Mouse (Mus musculus) gastrocnemius, postnatal 36 days (tissue): Measurements from ENCODE around the gene Ficd. TPM values are rescaled to one million over a fixed set of nuclear protein-coding genes. Genes with fewer than 3 reads are reported as not detected.
"Not testable (repeated sequence)": the region's sequence is repeated elsewhere in the genome, so short reads cannot be mapped to it uniquely, and the experiment has no call there.

Experiments used
- DNase-seq, 2 experiments: peaks; one replicate each; pipeline ENCODE4 v3.0.0; 2022
- intact Hi-C: fragments of 180-260 bp; cut with DNase I; formaldehyde crosslinking; loops from one replicate; pipeline ENCODE4 v1.15.1; 2025
- total RNA-seq, 2 experiments: library from RNA; stranded (reverse); gene quantifications; 2 replicates each; pipeline ENCODE4 v1.2.3; 2021

Ficd gene
- total RNA-seq, 2 experiments from 2014 or later: 5.1 to 6.4 TPM

GRCm38 (mm10) chr5:113771213-113772162 lies 35.9 kb downstream of the Ficd start:
- DNase-seq: peak; percentile 72 to 85
- intact Hi-C loops: loop anchor here (2.0 to 5.0 kb wide), 2 partner anchors 35 to 186 kb away; no protein-coding TSS in a partner anchor

GRCm38 (mm10) chr5:113772450-113772895 lies 36.9 kb downstream of the Ficd start, which contains the start of the genes Sart3 and Iscu:
Sart3 (minus strand) TSS chr5:113772510.
Iscu (plus strand) TSS chr5:113772748.
- intact Hi-C loops: loop anchor here (5.0 kb wide), 1 partner anchor 185 kb away; no protein-coding TSS in a partner anchor
- DNase-seq: peak; percentile 90

DNA sequence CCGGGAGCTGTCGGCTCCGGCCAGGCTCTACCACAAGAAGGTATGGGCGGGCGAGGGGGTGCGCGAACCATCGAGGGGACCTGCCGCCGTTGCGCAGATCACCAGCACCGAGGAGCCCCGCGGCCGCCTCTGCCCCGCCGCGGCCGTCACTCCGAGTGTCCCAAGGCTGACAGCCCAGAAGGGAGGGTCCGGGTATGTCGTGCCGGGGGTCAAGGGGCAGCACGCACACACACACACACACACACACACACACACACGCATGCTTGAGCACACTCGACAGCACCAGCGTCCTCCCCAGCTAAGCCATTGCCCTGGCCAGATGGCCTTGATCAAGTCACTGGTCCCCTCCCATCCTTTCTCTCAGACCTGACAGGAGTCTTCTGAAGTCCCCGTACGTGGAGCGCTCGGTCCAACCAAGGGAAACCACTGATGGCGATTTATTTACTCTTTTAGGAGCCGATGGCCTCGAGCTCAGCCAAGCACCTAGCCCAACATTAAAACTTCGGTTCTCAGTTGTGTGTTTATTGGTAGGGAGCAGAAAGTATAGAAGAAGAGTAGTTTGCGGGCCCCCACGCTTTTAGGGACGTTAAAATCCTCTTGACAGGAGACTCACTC lies 37.4 kb downstream of the Ficd start:
- intact Hi-C loops: loop anchor here (5.0 kb wide), 1 partner anchor 184 kb away; no protein-coding TSS in a partner anchor
- DNase-seq: no peak

DNA sequence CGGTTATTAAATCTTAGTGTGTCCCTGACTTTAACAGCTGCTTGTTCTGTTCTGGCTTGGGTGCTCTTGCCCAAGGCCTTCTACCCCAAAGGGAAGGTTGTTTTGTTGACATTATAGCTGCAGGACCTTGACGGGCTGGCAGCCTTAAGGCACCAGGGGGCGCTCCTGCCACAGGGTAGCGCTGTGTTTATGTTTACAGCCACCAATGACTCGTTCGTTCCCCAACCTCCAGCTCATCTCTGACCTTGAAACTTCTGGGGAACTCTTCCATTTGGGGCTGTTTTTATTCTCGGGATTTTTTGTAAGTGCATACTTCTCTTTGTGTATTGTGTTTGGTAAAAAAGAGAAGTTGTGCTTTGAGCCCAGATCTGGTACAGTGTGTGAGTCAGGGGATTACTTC lies 38.1 kb downstream of the Ficd start:
- intact Hi-C loops: loop anchor here (5.0 kb wide), 1 partner anchor 184 kb away; no protein-coding TSS in a partner anchor
- peak; percentile 84 for DNase-seq

DNA sequence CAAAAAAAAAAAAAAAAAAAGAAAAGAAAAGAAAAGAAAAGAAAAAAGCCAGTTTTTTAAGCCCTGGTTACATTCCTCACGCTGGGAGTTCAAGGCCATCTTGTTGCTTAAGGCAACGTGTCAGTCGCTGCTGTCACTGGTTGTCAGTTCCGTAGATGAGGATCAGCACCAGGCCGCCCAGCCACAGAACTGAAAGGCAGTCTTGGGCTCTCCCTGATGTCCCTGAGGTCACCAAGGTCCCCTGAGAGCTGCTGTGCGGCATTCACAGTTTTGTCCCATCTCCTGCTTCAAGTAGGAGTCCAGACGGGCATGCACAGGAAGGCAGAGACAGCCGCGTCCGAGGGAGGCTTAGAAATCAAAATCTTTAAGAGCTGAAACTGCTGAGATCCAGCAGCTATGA lies 40.0 kb downstream of the Ficd start:
- intact Hi-C loops: loop anchor here (1.0 kb wide), 1 partner anchor 40 kb away; no protein-coding TSS in a partner anchor
- no peak for DNase-seq

- intact Hi-C loops: no loop called here
- DNase-seq: no peak
These were observed 40.7 kb downstream of the Ficd start for GRCm38 (mm10) chr5:113776128-113776895.

- no peak for DNase-seq
- intact Hi-C loops: no loop called here
These were observed 41.3 kb downstream of the Ficd start for GRCm38 (mm10) chr5:113776896-113777226.

GRCm38 (mm10) chr5:113777728-113778127 lies 42.1 kb downstream of the Ficd start:
- DNase-seq, intact Hi-C loops: not testable (repeated sequence)

- intact Hi-C loops: no loop called here
- DNase-seq: no peak
These were observed 44.0 kb downstream of the Ficd start for GRCm38 (mm10) chr5:113779569-113779968.

DNA sequence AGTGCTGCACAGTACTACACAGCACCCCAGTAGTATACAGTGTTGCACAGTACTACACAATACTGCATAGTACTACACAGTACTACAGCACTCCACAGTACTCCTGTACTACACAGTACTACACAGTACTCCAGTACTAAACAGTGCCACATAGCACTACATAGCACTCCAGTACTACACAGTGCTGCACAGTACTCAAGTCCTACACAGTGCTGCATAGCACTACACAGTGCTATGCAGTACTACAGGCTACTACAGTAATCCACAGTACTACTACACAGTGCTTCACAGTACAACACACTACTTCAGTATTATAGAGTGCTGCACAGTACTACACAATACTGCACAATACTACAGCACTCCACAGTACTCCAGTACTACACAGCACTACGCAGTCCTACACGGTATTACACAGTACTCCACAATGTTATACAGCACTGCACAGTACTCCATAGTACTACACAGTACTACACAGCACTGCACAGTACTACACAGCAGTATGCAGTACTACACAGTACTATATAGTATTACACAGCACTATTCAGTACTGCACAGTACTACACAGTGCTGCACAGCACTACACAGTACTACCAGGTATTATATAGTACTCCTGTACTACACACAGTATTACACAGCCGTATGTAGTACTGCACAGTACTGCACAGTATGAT lies 44.6 kb downstream of the Ficd start:
- no peak for DNase-seq
- intact Hi-C loops: no loop called here

DNA sequence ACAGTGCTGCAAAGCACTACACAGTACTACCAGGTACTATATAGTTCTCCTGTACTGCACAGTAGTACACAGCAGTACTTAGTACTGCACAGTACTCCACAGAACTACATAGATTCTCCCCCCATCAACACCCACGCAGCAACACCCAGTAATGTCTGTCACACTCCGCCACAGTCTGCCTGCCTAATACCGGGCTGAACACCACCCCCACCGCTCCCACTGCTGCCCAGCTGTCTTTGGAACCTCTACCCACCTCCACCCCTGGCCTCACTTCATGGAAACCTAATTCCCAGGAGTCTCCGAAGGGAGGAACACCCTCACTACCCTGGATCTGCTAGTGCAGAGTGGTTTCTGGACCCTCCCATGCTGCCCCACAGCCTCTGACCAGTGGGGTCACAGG lies 45.2 kb downstream of the Ficd start:
- intact Hi-C loops: no loop called here

GRCm38 (mm10) chr5:113781254-113781653 lies 45.7 kb downstream of the Ficd start:
- intact Hi-C loops: no loop called here
- DNase-seq: no peak

More for the DNA sequence above, 45.2 kb downstream of the Ficd start:
- DNase-seq: no peak

GRCm38 (mm10) chr5:113781875-113782274 lies 46.3 kb downstream of the Ficd start:
- intact Hi-C loops: no loop called here
- no peak for DNase-seq

GRCm38 (mm10) chr5:113782624-113783023 lies 47.0 kb downstream of the Ficd start:
- DNase-seq: no peak
- intact Hi-C loops: no loop called here

GRCm38 (mm10) chr5:113783581-113784001 lies 48.0 kb downstream of the Ficd start:
- DNase-seq: peak; percentile 42 to 52
- intact Hi-C loops: no loop called here

- intact Hi-C loops, DNase-seq: not testable (repeated sequence)
These were observed 48.5 kb downstream of the Ficd start for GRCm38 (mm10) chr5:113784104-113784503.

- DNase-seq: no peak
- intact Hi-C loops: no loop called here
These were observed 51.4 kb downstream of the Ficd start for GRCm38 (mm10) chr5:113786985-113787384.

DNA sequence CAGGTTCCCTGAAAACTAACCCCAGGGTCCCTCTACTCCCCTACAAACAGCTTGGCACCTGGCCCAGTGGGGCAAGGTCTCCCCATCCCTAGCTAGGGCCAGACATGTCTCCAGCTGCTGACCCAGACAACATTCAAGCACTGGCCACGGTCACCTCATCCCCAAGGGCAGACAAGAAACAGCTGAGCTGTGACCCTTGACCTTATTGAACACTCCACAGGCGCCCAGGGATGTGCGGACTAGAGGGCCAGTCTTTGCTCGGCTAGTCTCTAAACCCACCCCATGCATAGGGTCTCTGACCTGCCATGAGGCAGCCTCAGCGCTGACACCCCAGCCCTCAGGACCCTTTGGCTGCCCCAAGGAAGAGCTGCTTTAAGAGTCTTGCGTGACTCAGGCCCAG lies 53.0 kb downstream of the Ficd start:
- DNase-seq: no peak
- intact Hi-C loops: no loop called here

DNA sequence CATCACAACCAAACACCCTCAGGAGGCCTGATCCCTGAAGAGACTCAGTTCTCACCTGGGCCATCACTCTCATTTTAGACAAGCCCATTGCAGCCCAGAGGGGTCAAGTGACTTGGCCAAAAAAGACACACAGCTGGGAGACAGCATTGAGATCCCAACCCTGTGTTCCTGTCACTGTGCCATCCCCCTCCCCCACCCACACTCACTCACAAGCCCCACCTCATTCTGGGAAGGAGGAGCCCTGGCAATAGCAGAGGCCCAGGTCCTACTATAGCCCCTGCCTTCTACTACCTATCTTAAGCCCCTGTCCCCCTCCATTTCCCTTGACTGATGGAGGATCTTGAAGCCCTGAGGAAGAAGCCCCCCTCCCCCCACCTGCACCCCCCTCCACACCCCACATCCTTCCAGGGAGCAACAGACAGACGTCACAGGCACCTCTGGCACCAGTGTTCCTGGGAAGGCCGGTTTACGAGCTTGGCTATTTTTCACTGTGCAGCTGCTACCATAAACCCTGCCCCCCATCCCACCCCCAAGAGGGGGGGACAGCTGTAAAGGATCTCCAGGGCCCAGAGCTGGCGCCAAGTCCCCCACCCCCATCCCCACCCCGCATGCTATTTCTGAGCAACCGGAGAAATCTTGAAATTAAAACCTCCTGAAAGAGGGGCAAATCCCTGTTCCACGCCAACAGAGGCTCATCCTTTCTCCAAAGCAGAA lies 53.6 kb downstream of the Ficd start:
- no peak for DNase-seq
- intact Hi-C loops: no loop called here
